Mouse (Mus musculus): ENCODE measurements around the gene Slc6a13. TPM values are rescaled to one million over a fixed set of nuclear protein-coding genes. Genes with fewer than 3 reads are reported as not detected.

Gene Slc6a13
- 0.92 and 0.96 TPM in 2 replicates for polyA plus RNA-seq (2014; fragmentation: Nextera tagmentation; extraction: Ambion mirVana)

DNA sequence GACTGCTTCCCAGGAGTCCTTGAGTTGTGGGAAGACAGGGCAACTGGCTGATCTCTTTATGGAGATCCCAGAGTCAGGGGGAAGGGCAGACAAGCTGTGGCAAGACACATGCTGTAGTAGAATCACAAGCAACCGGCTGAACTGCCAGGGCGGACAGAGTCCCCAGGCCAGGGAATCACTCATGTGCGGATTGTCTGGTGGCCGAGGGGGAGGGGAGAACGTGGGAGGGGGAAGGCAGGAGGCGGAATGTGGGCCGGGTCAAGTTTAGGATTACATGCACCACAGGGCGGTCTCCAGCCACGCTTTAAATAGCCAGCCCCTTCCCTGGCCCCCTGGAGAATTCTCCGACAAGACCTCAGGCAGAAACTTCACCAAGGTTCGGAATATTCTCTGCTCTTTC lies at the start of gene Slc6a13:
Gene Slc6a13 (plus strand): TSS at position 274 of the 400 bp plus-strand sequence.
- WGBS: 2% methylated on average over 11 of the region's 11 CpGs
- Histone ChIP-seq H3K27ac (ENCODE audit: low read depth) (no peak within 1 kb of the TSS), H3K9me3 (ENCODE audit: low read depth, low read length) (no peaks in the 10 kb centered on the region), H3K4me1 (ENCODE audit: insufficient read depth) (peaks cover 4% of the 10 kb centered on the region; the same call in 1 of the 2 replicates), H3K9ac (no peak within 1 kb of the TSS), H3K4me2 (peak within 1 kb of the TSS; percentile 50), H3K36me3 (ENCODE audit: insufficient read depth) (no peaks in the 10 kb centered on the region), H3K27me3 (ENCODE audit: insufficient read depth, low read length) (no peaks in the 10 kb centered on the region), H3K4me3 (ENCODE audit: low read depth, low read length) (no peak within 1 kb of the TSS)
- peak; percentile 84 for ATAC-seq (ENCODE audit: insufficient read depth)
- no peak for TF ChIP-seq CTCF (IDR thresholded peaks at IDR 0.05; ENCODE audit: low read depth)
- DNase-seq: peak; percentile 76

DNA sequence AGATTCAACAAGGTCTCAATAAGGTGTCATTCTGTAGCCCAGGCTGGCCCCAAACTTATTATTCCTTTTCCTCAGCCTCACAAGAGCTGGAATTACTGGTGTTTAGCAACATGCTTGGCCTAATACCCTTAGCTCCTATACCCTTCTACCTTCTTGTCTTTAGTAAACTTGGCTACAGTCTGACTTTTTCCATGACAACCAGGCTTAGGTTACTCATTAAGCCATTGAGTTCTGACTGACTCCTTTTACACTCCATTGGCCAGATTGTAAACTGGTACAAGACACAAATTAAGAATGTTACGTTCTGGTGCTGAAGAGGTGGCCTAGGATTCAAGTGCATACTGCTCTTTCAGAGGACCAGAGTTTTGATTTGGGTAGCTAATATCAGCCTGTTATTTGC lies 49.6 kb upstream of the Slc6a13 start:
- no peak overlapping the region for H3K4me3 ChIP-seq (ENCODE audit: low read depth, low read length)
- no peak overlapping the region for H3K27ac ChIP-seq (ENCODE audit: low read depth)
- no peak overlapping the region for H3K9ac ChIP-seq
- H3K9me3 ChIP-seq (ENCODE audit: low read depth, low read length): no peaks in the 10 kb centered on the region
- DNase-seq (no peak), ATAC-seq (ENCODE audit: insufficient read depth) (no peak)
- H3K4me2 ChIP-seq: no peak overlapping the region
- WGBS: 66% methylated on average over 1 of the region's 1 CpGs
- H3K4me1 ChIP-seq (ENCODE audit: insufficient read depth): no peaks in the 10 kb centered on the region
- H3K36me3 ChIP-seq (ENCODE audit: insufficient read depth): no peaks in the 10 kb centered on the region
- no peaks in the 10 kb centered on the region for H3K27me3 ChIP-seq (ENCODE audit: insufficient read depth, low read length)
- TF ChIP-seq CTCF (IDR thresholded peaks at IDR 0.05; ENCODE audit: low read depth): no peak

DNA sequence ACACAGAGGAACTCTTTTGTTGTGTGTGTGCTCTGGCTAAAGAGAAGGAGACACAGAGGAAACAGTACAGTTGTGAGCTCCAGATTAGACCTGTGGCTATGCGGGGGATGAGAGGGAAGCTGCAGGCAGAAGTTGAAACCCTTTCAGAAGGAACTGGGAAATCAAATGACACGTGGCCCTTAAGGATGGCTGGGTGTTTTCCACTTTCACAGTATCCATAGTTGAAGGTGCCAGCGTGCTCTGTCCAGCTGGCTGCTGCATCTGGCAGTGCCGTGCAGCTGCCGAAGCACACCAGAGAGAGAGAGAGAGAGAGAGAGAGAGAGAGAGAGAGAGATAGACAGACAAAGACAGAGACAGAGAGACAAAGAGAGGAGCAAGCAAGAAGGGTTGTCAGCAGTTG lies 48.8 kb upstream of the Slc6a13 start:
- DNase-seq (no peak), ATAC-seq (ENCODE audit: insufficient read depth) (no peak)
- H3K4me1 ChIP-seq (ENCODE audit: insufficient read depth): no peaks in the 10 kb centered on the region
- H3K27me3 ChIP-seq (ENCODE audit: insufficient read depth, low read length): no peaks in the 10 kb centered on the region
- no peak overlapping the region for H3K27ac ChIP-seq (ENCODE audit: low read depth)
- WGBS: 61% methylated on average over 5 of the region's 5 CpGs
- no peak overlapping the region for H3K4me3 ChIP-seq (ENCODE audit: low read depth, low read length)
- H3K36me3 ChIP-seq (ENCODE audit: insufficient read depth): no peaks in the 10 kb centered on the region
- H3K9ac ChIP-seq: no peak overlapping the region
- H3K4me2 ChIP-seq: no peak overlapping the region
- no peak for TF ChIP-seq CTCF (IDR thresholded peaks at IDR 0.05; ENCODE audit: low read depth)
- H3K9me3 ChIP-seq (ENCODE audit: low read depth, low read length): no peaks in the 10 kb centered on the region

- H3K9ac ChIP-seq: no peak overlapping the region
- H3K36me3 ChIP-seq (ENCODE audit: insufficient read depth): no peaks in the 10 kb centered on the region
- peak; percentile 86 for TF ChIP-seq CTCF (IDR thresholded peaks at IDR 0.05; ENCODE audit: low read depth)
- DNase-seq (peak; percentile 89), ATAC-seq (ENCODE audit: insufficient read depth) (peak; percentile 47; the same call in 1 of the 2 replicates)
- H3K4me3 ChIP-seq (ENCODE audit: low read depth, low read length): no peak overlapping the region
- H3K4me2 ChIP-seq: no peak overlapping the region
- H3K27me3 ChIP-seq (ENCODE audit: insufficient read depth, low read length): no peaks in the 10 kb centered on the region
- H3K4me1 ChIP-seq (ENCODE audit: insufficient read depth): no peaks in the 10 kb centered on the region
- 29% methylated on average over 9 of the region's 9 CpGs for WGBS
- H3K9me3 ChIP-seq (ENCODE audit: low read depth, low read length): peaks cover 5% of the 10 kb centered on the region; the same call in 1 of the 2 replicates
- H3K27ac ChIP-seq (ENCODE audit: low read depth): no peak overlapping the region
Observed at GRCm38 (mm10) chr6:121260548-121260947, 39.5 kb upstream of the Slc6a13 start.

GRCm38 (mm10) chr6:121261233-121261632 lies 38.8 kb upstream of the Slc6a13 start:
- no peak for TF ChIP-seq CTCF (IDR thresholded peaks at IDR 0.05; ENCODE audit: low read depth)
- ATAC-seq (ENCODE audit: insufficient read depth): no peak
- WGBS: 59% methylated on average over 8 of the region's 8 CpGs

DNA sequence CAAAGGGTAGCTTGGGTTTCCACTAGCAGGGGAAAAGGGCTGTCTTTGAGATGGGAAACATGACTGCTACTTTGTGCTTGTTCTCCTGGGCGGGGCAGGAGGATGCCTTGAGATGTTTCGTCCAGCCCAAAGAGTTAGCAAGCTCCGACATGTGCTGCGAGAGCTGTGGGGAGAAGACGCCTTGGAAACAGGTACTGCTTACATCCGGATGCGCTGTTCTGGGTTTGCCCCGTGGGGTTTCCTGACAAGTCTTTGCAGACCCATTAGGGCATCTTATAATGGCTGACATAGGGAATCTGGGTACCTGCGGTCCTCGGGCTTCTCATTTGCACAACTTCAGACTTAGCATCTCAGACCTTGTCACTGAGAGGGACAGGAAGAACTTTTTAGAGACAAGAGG lies 38.0 kb upstream of the Slc6a13 start:
- Histone ChIP-seq H3K36me3 (ENCODE audit: insufficient read depth) (no peaks in the 10 kb centered on the region), H3K9me3 (ENCODE audit: low read depth, low read length) (peaks cover 10% of the 10 kb centered on the region; the same call in 1 of the 2 replicates), H3K9ac (no peak overlapping the region), H3K4me1 (ENCODE audit: insufficient read depth) (no peaks in the 10 kb centered on the region), H3K4me3 (ENCODE audit: low read depth, low read length) (no peak overlapping the region), H3K4me2 (no peak overlapping the region), H3K27me3 (ENCODE audit: insufficient read depth, low read length) (no peaks in the 10 kb centered on the region), H3K27ac (ENCODE audit: low read depth) (no peak overlapping the region)
- no peak for ATAC-seq (ENCODE audit: insufficient read depth)
- no peak for TF ChIP-seq CTCF (IDR thresholded peaks at IDR 0.05; ENCODE audit: low read depth)
- WGBS: 82% methylated on average over 10 of the region's 10 CpGs
- DNase-seq: no peak

More at GRCm38 (mm10) chr6:121261233-121261632, 38.8 kb upstream of the Slc6a13 start:
- Histone ChIP-seq H3K4me2 (no peak overlapping the region), H3K27me3 (ENCODE audit: insufficient read depth, low read length) (no peaks in the 10 kb centered on the region), H3K4me1 (ENCODE audit: insufficient read depth) (no peaks in the 10 kb centered on the region), H3K9ac (no peak overlapping the region), H3K36me3 (ENCODE audit: insufficient read depth) (no peaks in the 10 kb centered on the region), H3K4me3 (ENCODE audit: low read depth, low read length) (no peak overlapping the region), H3K27ac (ENCODE audit: low read depth) (no peak overlapping the region), H3K9me3 (ENCODE audit: low read depth, low read length) (peaks cover 10% of the 10 kb centered on the region; the same call in 1 of the 2 replicates)
- DNase-seq: no peak

DNA sequence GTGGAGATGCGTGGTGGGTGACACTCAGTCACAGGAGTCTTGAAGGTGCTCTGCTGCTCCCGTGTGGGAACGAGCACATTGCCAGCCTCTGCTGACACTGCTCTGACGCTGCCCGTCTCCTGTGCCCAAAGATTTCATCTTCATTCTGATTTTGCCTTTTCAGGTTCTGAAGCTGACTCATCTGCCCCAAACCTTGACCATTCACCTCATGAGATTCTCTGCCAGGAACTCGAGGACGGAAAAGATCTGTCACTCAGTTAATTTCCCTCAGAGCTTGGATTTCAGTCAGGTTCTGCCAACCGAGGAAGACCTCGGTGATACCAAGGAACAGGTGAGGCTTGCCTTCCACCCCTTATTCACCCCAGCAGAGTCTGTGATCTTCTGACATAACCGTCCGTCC lies 37.5 kb upstream of the Slc6a13 start:
- no peaks in the 10 kb centered on the region for H3K4me1 ChIP-seq (ENCODE audit: insufficient read depth)
- WGBS: 87% methylated on average over 11 of the region's 11 CpGs
- no peak for ATAC-seq (ENCODE audit: insufficient read depth)

More for the DNA sequence above, 37.5 kb upstream of the Slc6a13 start:
- H3K4me2 ChIP-seq: no peak overlapping the region
- H3K27ac ChIP-seq (ENCODE audit: low read depth): no peak overlapping the region
- no peak overlapping the region for H3K9ac ChIP-seq
- H3K9me3 ChIP-seq (ENCODE audit: low read depth, low read length): peaks cover 9% of the 10 kb centered on the region; the same call in 1 of the 2 replicates
- H3K36me3 ChIP-seq (ENCODE audit: insufficient read depth): no peaks in the 10 kb centered on the region
- TF ChIP-seq CTCF (IDR thresholded peaks at IDR 0.05; ENCODE audit: low read depth): no peak
- no peak for DNase-seq
- H3K27me3 ChIP-seq (ENCODE audit: insufficient read depth, low read length): no peaks in the 10 kb centered on the region
- H3K4me3 ChIP-seq (ENCODE audit: low read depth, low read length): no peak overlapping the region

Data from lung, embryonic 14.5 days (tissue).